ENCODE assay signal across 38 mouse cellular contexts in genomic region chr13:111313506-111313905, GRCm38 (mm10). TPM values are rescaled to one million over a fixed set of nuclear protein-coding genes. Genes with fewer than 3 reads are reported as not detected.
"Had no signal": no experiment of that assay in that cellular context is flagged by ENCODE, and none has a peak within 500 bp of the region (broad histone marks: within the 10 kb centered on the region; RNA-seq: fewer than 3 reads in every experiment).

No protein-coding gene starts in this region.

RNA-seq across cellular contexts. Expression of gene Actbl2, which starts 58.7 kb away (rescaled TPM):
- total RNA-seq: left cerebral cortex, postnatal 10 days; left cerebral cortex, postnatal 14 days; left cerebral cortex, postnatal 25 days; left cerebral cortex, postnatal 36 days; left cerebral cortex, postnatal 4 days; liver, adult 2 months; megakaryocyte progenitor cell, adult 5-6 weeks; megakaryocyte, adult 5-6 weeks; megakaryocyte-erythroid progenitor cell, adult 5-6 weeks; midbrain, postnatal 0 days; monocyte, adult 5-6 weeks had no signal
- polyA plus RNA-seq: limb, embryonic 10.5 days; limb, embryonic 11.5 days; limb, embryonic 12.5 days; limb, embryonic 13.5 days; limb, embryonic 15.5 days; liver, adult 2 months; liver, embryonic 11.5 days; liver, embryonic 12.5 days; liver, embryonic 13.5 days; liver, embryonic 14.5 days; liver, embryonic 15.5 days; liver, embryonic 16.5 days; liver, postnatal 0 days; lung, adult 2 months; lung, embryonic 14.5 days; lung, embryonic 15.5 days; lung, embryonic 16.5 days; lung, postnatal 0 days; macrophage; midbrain, embryonic 10.5 days; midbrain, embryonic 12.5 days; midbrain, embryonic 13.5 days; midbrain, embryonic 14.5 days; midbrain, embryonic 15.5 days; midbrain, embryonic 16.5 days; midbrain, postnatal 0 days; myocyte; neural tube, embryonic 11.5 days; neural tube, embryonic 12.5 days had no signal
